Mouse (Mus musculus) C2C12 (cell line): ENCODE results near the gene Phyhipl.

Source experiments
- CEBPB ChIP-seq: IDR thresholded peaks from one replicate; pipeline ENCODE4 v1.6.1; 2011; ENCODE audit warnings: low read depth, mild to moderate bottlenecking, control low read depth, moderate library complexity
- CTCF ChIP-seq: IDR thresholded peaks from one replicate; pipeline ENCODE4 v1.5.1; 2011; ENCODE audit not compliant: control insufficient read depth, insufficient read depth, insufficient read length
- MYOD1 ChIP-seq: IDR thresholded peaks from one replicate; pipeline ENCODE4 v1.6.1; 2011; ENCODE audit warnings: low read depth; ENCODE audit not compliant: control insufficient read depth, insufficient read length
- MYOG ChIP-seq: IDR thresholded peaks from one replicate; pipeline ENCODE4 v1.6.1; 2011; ENCODE audit not compliant: control insufficient read depth, insufficient read length; ENCODE audit errors: extremely low read depth
- USF1 ChIP-seq: IDR thresholded peaks from one replicate; pipeline ENCODE4 v1.6.1; 2011; ENCODE audit warnings: low read depth, mild to moderate bottlenecking, control low read depth, moderate library complexity

DNA sequence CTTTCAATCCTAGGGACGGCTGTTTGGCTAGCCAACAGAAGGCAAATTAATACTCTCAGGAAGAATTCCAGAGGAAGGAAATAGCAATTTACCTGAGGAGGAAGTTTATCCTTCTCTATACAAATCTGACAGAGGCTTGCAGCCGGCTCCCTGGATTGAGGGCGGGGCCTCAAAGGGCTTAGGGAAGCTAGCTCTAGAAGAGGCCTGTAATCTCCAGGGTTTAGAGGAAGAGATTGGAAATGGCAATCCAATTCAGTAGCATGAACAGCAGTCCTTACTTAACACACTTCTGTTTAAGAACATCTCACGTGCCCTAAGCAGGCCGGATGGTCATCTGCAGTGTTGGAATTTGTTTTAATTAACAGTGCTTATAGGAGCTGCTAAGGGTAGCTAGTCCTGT, 134.4 kb downstream of the Phyhipl start:
- TF ChIP-seq CTCF = no peak
- TF ChIP-seq CEBPB = no peak
- TF ChIP-seq USF1 = no peak
- TF ChIP-seq MYOG = no peak
- TF ChIP-seq MYOD1 = no peak
